Mouse (Mus musculus) erythroblast, embryonic 14.5 days (primary cell): Measurements from ENCODE around the gene Fcer1g. TPM values are rescaled to one million over a fixed set of nuclear protein-coding genes. Genes with fewer than 3 reads are reported as not detected.

Experiments
- H3K27me3 ChIP-seq: 2 replicates; pipeline ENCODE4 v1.6.1; 2012; ENCODE audit warnings: inconsistent platforms; ENCODE audit not compliant: control insufficient read depth
- H3K36me3 ChIP-seq: 2 replicates; pipeline ENCODE4 v1.6.1; 2012; ENCODE audit warnings: mild to moderate bottlenecking, inconsistent platforms; ENCODE audit not compliant: control insufficient read depth
- H3K4me1 ChIP-seq: 2 replicates; pipeline ENCODE4 v1.6.1; 2012; ENCODE audit warnings: inconsistent platforms; ENCODE audit not compliant: control insufficient read depth
- H3K4me3 ChIP-seq: replicated peaks from 2 replicates; pipeline ENCODE3; 2012; ENCODE audit warnings: moderate library complexity, mild to moderate bottlenecking, inconsistent platforms
- H3K9me3 ChIP-seq: 2 replicates; pipeline ENCODE4 v1.6.1; 2012; ENCODE audit warnings: low read length, inconsistent platforms, mixed read lengths; ENCODE audit not compliant: control insufficient read depth
- GATA1 ChIP-seq: IDR thresholded peaks from 2 replicates; pipeline ENCODE4 v1.6.1; 2012; ENCODE audit warnings: low read length, inconsistent platforms, mixed read lengths
- TAL1 ChIP-seq: IDR thresholded peaks from 3 replicates; pipeline ENCODE4 v1.6.1; 2012; ENCODE audit warnings: low read length, inconsistent platforms, mixed read lengths
- polyA plus RNA-seq: library from polyadenylated mRNA; stranded (reverse); fragments of >175 nt; gene quantifications from 2 replicates; pipeline ENCODE4 v1.2.3, GENCODE M21; 2012

Gene Fcer1g
- polyA plus RNA-seq, 1 experiment: 0.17 TPM

DNA sequence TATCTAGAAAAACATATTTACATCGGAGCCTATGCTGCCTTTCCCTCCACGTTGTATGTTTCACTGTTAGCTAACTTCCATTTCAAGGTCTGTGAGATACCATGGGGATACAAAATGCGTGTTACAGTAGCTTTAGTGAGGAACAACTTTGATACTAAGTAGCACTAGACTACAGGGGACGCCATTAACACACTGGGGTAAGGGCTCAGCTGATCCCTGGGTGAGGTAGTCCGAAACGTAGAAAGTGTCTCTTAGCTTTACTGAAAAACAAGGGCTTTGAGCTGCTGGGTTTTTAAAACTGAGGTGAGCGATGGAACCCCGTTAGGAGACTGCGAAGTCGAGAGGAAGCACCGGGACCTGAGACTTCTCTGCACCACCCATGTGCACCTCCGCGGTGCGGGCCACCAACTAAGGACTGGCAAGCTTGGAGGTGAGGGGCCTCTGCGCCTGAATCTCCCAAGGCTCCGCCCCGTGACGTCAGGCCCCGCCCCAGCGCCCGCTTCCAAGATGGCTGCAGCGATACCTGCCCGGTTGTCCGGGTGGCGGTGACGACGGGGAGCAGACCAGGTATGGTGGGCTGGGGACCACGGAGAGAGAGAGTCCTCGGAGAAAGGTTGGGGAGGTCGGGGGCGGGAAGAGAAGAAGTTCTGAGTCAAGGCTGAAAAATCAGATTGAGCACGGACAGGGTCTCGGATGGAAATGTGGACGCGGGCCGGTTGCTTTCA is 35.8 kb upstream of the Fcer1g start, which contains the start of gene B4galt3:
Gene B4galt3, plus strand, starts transcription at position 481 of the 725 bp plus-strand sequence.
- H3K4me3 ChIP-seq: peak within 1 kb of the TSS; percentile 70
- H3K9me3 ChIP-seq: 0 out of 2 replicates have a peak, but pooled peaks cover 2% of the 10 kb centered on the region
- TF ChIP-seq GATA1 (0 out of 2 replicates have a peak, but pooled peaks have one; percentile 49), TAL1 (no peak)
- 0 out of 2 replicates have a peak, but pooled peaks cover 6% of the 10 kb centered on the region for H3K27me3 ChIP-seq
- H3K4me1 ChIP-seq: peaks cover 54% of the 10 kb centered on the region
- peaks cover 36% of the 10 kb centered on the region for H3K36me3 ChIP-seq

GRCm38 (mm10) chr1:171268341-171268740 is 34.2 kb upstream of the Fcer1g start:
- Histone ChIP-seq H3K4me1 (peaks cover 38% of the 10 kb centered on the region), H3K36me3 (peaks cover 19% of the 10 kb centered on the region), H3K9me3 (0 out of 2 replicates have a peak, but pooled peaks cover 2% of the 10 kb centered on the region), H3K27me3 (peaks cover 16% of the 10 kb centered on the region), H3K4me3 (no peak overlapping the region)
- TF ChIP-seq TAL1 (no peak), GATA1 (no peak)

- H3K4me3 ChIP-seq: no peak overlapping the region
- peaks cover 35% of the 10 kb centered on the region for H3K27me3 ChIP-seq
- H3K9me3 ChIP-seq: no peaks in the 10 kb centered on the region
- TF ChIP-seq TAL1 (no peak), GATA1 (no peak)
- H3K36me3 ChIP-seq: no peaks in the 10 kb centered on the region
- peaks cover 22% of the 10 kb centered on the region for H3K4me1 ChIP-seq
Observed at GRCm38 (mm10) chr1:171265971-171266744, 32.0 kb upstream of the Fcer1g start.

GRCm38 (mm10) chr1:171263666-171264461 is 29.7 kb upstream of the Fcer1g start:
- Histone ChIP-seq H3K27me3 (peaks cover 57% of the 10 kb centered on the region), H3K9me3 (no peaks in the 10 kb centered on the region), H3K4me3 (no peak overlapping the region), H3K4me1 (peaks cover 9% of the 10 kb centered on the region), H3K36me3 (no peaks in the 10 kb centered on the region)
- TF ChIP-seq GATA1 (no peak), TAL1 (no peak)

GRCm38 (mm10) chr1:171263185-171263611 is 29.0 kb upstream of the Fcer1g start:
- H3K4me3 ChIP-seq: no peak overlapping the region
- peaks cover 60% of the 10 kb centered on the region for H3K27me3 ChIP-seq
- H3K9me3 ChIP-seq: no peaks in the 10 kb centered on the region
- no peaks in the 10 kb centered on the region for H3K36me3 ChIP-seq
- no peak for TF ChIP-seq TAL1
- no peak for TF ChIP-seq GATA1
- H3K4me1 ChIP-seq: peaks cover 9% of the 10 kb centered on the region

- no peak for TF ChIP-seq TAL1
- TF ChIP-seq GATA1: no peak
- Histone ChIP-seq H3K4me1 (peaks cover 12% of the 10 kb centered on the region), H3K36me3 (no peaks in the 10 kb centered on the region), H3K27me3 (peaks cover 65% of the 10 kb centered on the region), H3K9me3 (no peaks in the 10 kb centered on the region), H3K4me3 (no peak overlapping the region)
Observed at GRCm38 (mm10) chr1:171262594-171263130, 28.5 kb upstream of the Fcer1g start.

GRCm38 (mm10) chr1:171260316-171260715 is 26.2 kb upstream of the Fcer1g start:
- no peak for TF ChIP-seq TAL1
- Histone ChIP-seq H3K9me3 (no peaks in the 10 kb centered on the region), H3K4me3 (no peak overlapping the region), H3K36me3 (no peaks in the 10 kb centered on the region), H3K4me1 (peaks cover 19% of the 10 kb centered on the region), H3K27me3 (peaks cover 64% of the 10 kb centered on the region)

DNA sequence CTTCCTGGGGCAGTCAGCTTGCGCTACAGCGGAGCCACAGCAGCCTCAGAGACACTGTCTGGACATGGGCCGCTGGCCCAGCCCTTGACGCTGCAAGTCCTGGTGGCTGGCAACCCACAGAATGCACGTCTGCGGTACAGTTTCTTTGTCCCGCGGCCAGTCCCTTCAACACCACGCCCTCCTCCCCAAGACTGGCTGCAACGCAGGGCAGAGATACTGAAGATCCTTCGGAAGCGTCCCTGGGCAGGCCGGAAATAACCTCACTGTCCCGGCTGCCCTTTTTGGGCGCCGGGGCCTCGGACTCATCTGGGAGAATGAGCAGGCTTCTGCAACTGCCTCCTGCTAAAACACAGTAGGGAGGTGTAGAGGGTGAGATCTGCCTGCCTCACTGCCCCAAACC is 24.8 kb upstream of the Fcer1g start:
- no peaks in the 10 kb centered on the region for H3K9me3 ChIP-seq
- no peaks in the 10 kb centered on the region for H3K36me3 ChIP-seq
- peaks cover 59% of the 10 kb centered on the region for H3K27me3 ChIP-seq
- H3K4me1 ChIP-seq: peaks cover 19% of the 10 kb centered on the region
- no peak for TF ChIP-seq GATA1
- no peak for TF ChIP-seq TAL1
- H3K4me3 ChIP-seq: peak overlapping the region; percentile 26
